Mouse (Mus musculus) right cerebral cortex, adult 18-20 months (tissue): Measurements from ENCODE around the gene Slc6a21.
A peak's percentile ranks its signal among the peaks of the same experiment; 100 is the strongest.

Experiments used
- DNase-seq: peaks from one replicate; pipeline ENCODE4 v3.0.0; 2022; ENCODE audit warnings: mixed read lengths

The Slc6a21 gene

DNA sequence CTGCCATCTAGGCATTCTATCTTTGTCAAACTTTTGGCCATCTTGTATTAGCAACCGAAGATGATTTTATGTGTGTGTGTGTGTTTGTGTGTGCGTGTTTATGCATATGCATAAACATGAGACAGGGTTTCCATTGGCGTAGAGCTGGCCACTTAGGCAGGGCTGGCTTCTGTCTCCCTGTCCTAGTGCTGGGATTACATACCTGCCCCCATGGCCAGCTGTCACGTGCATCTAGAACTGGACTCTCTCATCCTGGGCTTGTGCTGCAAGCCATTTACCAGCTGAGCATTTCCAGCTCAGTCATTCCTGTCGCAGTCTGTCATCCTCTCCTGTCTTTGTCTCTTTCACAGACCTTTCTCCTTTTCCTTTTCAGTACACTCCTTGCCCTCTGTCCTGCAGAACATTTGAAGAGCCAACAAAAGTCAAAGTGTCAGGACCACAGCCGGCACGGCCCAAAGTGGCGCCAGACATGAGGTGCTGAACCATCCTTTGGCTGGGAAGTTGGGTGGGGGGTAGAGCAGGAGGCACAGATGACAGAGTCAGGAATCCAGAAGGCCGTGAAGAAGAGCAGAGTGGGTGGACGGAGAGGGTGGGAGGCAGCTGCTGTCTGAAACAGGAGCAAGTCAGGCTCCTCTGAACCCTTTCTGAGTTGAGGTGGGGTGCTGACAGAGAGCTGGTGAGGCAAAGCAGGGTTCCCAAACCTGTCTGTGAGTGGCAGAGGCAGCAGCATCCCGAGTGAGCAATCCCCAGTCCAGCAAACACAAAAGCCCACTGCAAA is 20.1 kb upstream of the Slc6a21 start:
- DNase-seq: peak; percentile 73

DNA sequence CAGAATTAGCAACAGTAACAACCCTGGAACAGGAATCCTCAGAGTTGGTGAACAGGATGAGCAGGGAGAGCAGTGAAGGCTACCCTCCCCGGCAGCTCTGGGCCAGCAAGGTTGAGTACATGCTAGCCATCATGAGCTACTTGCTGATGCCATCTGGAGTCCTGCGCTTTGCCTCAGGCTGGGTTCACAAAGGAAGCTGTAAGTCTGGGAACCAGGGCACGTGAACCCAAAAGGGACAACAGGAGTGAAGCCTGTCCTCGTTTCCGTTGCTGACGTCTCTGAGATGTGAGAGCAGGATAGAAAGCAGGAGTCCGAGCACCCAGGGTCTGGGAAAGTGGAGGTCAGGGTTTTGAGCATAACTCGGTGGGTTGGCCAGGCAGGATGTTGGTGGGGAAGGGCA is 18.0 kb upstream of the Slc6a21 start:
- DNase-seq: no peak

DNA sequence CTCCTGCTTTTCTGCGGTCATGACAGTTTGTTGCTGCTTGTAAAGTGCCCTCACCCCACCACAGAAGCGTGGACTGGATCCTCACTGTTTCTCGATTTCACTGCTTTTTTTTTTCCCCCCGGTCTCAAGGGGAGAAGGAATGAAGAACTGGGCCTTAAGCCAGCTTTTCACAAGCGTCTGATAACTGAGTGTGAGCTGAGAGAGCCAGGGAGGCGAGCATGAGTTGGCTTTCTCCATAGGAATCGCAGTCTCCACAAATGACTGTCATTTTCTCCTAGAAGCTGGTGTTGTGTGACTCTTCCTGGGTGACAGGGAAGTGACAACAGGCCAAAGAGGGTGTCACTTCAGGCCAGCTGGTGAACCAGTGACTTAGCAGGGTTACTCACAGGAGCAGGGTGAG is 15.0 kb upstream of the Slc6a21 start:
- no peak for DNase-seq

DNA sequence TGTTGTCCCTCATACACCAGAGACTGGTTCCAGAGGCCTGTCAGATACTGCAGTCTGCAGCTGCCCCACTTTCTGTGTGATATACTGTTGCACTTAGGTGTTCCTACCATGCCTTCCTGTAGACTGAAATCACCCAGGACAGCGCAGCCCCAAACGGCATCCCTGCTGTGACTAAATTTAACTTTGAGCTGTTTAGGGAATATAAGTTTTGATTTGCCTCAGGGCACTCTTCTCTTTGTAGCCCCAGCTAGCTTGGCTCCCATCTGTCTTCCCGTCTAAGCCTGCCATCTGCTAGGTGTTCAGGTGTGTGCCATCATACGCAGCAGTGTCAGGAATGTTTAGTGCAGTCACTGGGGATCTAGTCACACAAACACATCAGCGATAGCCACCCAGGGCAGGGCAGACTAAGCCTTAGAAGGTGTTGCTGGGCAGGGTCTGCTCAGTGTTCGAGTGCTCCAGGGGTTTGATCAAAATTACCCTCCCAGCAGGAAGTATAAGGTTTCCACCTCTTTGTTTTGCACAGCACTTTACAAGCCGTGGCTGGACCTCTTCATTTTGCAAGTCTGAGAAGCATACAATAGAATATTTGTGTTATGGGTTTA is 14.2 kb upstream of the Slc6a21 start:
- no peak for DNase-seq

DNA sequence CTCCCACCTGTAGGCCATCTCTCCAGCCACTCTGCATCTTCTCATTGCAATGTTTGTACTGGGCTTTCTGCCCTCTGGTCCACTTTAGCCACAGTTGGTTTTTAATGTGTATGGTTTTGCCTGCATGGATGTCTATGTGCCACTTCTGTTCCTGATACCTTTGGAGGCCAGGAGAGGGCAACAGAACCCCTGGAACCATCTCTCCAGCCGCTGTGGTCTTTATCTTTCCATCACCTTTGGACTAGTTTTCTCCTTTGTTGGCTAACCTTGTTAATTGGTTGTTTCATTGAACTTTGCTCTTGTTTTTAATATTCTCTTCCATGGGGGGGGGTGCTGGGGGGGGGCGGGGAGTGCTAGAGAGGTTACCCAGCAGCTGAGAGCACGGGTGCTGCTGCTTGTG is 13.0 kb upstream of the Slc6a21 start:
- DNase-seq: no peak

DNA sequence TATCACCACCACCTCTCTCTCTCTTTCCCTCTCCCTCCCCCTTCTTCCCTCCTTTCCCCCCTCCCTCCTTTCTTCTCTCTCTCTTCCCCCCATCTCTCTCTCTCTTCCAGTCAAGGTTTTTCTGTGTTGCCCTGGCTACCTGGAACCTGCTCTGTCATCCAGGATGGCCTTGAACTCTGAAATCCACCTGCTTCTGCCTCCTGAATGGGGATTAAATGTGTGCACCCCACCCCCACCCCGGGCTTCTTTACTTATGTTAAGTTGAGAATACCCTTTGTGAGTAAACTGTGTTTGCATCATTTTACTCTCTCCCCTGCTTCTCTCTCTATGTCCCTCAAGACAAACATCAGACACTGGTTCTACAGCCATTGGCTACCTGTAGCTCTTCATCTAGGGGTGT is 11.8 kb upstream of the Slc6a21 start:
- no peak for DNase-seq

DNA sequence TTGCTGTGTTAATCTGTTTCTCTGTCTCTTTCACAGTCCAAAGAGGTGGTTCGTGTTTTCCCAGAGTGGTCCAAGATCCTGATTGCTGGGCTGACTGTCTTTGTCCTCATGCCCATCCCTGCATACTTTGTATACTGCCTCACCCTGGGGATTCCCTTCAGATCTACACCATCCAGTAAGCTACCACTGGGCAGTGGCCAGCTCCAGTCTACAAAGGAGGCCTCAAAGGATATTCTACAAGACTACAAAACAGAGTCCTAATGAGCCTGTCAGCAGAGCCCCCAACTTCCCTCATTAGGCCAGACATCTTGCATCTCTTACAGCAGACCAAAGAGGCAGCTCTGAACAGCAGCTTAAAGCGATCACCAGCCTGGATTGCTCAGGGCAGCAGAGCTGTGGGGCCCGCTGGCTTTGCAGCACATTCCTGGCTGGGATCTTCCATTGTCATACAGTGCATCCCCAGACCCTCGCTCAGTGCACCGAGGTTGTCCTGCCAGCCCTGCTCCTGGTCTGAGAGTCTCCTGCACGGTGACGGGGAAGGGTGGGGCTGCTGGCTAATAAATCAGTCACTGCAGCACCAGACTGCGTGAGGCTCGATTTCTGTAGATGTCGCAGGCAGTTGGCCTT is 4.4 kb upstream of the Slc6a21 start:
- no peak for DNase-seq

DNA sequence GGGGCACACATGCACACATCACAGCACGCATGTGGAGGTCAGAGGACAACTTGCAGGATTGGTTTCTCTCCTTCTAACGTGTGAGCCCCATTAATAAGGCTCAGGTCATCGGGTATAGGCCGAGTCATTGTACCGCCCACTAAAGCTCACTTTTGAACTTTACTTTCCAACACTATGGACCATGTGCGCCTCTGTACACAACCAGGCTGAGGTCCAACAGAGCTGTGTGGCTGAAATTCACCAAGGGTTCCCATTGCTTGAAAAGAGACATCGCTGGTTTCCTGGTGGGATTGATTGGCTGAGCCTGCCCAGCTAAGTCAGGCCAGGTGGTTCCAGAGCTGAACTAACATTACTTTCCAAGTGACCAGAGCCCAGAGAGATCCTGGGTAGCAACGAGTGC is 3.6 kb upstream of the Slc6a21 start:
- DNase-seq: no peak

DNA sequence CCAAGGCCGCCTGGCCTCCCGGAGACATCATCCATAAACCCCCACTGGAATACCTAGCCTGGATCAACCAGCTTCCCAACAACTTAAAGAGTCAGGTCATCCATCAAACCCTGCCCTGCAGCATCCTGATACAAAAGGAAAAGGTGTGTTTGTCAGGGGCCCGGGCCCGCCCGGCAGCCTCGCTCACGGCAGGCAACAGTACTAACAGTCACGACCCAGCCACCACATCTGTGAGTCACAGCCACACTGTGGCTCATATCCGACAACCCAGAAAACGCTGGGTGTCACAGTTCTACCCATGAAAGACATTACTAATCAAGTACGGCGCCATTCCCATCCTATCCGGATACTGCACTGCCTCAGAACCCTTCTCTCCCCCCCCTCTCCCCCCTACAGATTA is 9.2 kb downstream of the Slc6a21 start:
- no peak for DNase-seq

DNA sequence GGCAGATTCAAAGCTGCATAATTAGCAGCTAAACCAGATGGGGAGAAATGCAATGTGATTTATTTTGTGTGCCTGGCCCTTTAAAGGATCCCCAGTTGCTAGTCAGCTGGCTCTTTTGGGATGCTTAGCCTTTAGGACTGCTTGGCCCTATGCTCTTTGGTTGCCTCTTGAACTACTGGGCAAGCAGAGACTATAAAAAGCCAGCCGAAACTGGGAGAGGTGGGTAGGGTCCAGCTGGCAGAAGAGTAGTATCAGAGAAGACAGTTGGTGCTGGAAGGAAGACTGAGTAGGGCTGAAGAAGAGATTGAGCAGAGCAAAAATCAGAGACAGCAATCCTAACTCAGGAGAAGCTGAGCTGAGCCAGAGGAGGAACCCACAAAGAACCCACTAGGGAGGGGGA is 19.3 kb downstream of the Slc6a21 start:
- DNase-seq: no peak

DNA sequence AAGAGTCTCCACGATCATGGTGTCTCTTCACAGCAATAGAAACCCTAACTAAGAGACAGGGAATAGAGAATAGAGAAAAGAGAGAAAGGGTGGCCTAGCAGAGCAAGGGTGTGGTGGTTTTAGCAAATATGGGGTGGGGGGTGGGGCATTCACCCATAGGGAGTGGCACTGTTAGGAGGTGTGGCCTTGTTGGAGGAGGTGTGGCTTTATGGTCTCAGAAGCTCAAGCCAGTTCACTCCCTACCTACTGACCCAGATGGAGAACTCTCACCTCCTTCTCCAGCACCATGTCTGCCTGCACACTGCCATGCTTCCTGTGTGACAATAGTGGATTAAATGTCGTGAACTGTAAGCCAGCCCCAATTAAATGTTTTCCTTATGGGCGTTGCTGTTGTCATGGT is 20.2 kb downstream of the Slc6a21 start:
- no peak for DNase-seq

DNA sequence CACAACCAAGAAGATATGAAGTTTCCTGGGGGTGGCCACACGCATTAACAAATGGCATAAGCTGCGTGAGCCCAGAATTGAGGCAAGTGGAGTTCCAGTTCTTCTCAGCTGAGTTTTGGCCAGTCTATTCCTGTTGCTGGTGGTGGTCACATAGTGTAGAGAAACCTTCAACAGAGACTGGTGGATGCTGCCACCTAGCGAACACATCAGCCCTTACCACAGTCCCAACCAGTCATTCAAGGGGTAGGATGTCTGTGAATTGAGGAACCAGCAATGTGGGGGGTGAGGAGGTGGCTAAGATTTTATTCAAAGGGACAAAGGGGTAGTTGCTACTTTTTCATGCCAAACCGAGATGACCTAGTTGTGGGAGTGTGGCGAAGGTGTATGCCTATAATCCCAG is 22.4 kb downstream of the Slc6a21 start:
- DNase-seq: peak; percentile 73

DNA sequence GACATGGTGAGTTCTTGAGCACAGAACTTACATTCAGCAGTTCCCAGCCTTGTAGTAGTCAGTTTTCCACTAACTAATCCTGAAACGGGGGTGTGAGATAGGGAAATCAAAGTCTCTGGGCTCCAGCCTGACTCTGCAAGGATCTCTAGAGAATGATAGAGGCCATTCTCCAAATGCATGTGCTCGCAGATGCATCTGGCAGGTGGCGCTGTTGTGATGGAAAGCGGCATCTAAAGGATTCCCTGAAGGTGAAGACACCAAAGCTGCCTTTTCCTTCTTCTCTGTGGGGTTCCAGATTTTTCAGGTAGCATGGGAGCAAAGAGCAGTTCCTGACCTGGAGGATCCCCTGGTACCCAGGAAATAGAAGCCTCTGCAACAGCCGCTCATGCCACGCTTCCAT is 23.0 kb downstream of the Slc6a21 start:
- DNase-seq: peak; percentile 79

DNA sequence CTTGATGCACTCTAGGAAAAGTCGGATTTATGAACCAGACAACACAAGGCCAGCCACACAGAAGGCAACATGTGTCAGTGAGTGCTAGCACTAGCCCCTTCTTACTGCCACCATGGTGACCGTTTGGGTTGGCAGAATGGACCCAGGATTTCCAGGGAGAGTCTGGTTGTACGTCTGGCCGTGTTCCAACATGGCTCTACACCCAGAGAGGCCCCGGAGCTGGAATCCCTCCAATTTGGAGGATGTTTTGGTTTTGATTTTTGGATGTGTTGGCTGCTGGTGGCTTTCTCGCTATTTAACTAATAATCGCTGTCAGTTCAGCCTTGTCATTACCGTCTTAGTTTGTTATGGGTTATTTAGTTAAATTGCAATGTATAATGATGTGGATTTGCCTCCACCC is 25.3 kb downstream of the Slc6a21 start:
- DNase-seq: no peak

DNA sequence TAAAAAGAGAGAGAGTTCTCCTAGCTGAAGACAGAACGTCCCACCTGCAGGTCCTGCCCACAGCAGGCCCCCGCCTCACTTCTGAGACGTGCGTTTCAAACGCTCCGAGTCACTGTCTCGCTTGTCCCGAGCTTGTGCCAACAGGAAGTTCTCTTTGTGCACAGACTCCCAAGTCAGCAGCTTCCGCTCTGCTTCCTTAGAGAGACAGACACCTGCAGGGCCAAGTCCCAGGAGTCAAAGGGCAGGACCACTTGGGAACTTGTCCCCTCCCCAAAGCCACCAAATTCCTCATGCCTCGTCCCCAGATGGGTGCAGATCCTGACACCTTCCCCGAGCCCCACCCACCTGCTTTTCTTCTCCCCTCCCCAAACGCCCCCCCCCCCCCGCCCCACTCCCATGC is 27.6 kb downstream of the Slc6a21 start:
- no peak for DNase-seq

DNA sequence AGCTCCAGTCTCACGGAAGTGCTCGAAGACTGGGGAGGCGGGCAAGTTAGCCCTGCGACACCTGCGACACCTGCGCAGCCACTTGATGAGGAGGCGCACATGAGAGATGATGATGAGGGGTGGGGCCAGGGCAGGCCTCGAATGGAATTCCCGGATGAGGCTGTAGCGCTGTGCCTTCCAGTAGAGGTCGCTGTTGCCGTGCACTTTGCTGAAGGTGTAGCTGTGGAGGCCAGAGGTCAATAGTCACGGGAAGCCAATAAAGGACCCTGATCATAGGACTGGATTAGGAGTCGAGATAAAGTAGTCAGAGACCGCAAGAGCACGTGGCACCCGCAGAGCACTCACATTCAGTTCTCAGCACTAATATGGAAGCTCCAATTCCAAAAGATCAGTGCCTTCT is 28.0 kb downstream of the Slc6a21 start:
- peak; percentile 66 for DNase-seq

DNA sequence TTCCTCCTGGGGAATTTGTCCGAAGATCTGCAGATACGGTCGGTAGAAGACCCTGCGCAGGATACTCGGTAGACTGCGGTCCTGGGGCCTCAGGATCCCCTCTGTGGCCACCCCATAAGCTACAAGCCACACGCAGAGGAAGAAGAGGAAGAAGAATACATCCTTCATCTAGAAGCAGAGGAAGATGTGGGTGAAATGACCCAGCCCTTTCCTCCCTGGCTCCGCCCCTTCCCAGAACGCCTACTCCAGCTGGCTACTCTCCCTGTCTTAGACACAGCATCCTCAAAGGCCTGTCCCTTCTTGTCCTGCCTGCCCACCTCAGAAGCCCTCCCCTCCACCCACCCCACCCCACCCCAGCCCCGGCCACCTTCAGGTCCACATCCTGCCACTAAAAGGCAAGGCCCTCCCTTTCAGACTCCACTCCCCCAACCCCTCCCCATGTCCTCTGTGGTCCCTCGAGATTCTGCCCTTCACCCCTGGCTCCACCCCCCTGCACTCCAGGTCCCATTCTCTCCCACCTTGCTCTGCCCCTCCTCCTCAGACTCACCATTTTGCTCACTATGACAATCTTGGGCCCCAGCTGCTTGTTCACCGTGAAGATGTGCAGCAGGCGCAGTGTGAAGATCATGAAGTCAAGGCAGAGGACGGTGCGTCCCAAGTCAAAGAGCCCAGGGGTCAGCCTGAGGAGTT is 31.4 kb downstream of the Slc6a21 start:
- DNase-seq: no peak

DNA sequence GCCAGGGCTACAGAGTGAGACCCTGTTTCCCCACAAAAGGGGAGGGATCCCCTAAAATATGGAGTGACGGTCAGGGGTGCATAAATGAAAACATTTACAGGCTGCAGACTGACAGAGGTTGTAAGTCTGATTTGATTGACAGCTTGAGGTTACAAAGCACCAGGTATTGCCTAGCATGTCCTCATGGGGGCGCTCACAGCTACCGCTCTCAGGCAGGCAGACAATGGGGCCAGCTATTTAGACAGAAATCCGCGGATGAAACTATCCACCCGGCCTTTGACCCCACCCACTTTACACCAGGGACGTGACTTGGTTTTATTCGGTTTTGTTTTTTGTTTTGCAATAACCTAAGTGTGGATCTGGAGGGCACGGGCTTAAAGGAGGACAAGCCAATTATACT is 32.1 kb downstream of the Slc6a21 start:
- DNase-seq: peak; percentile 38

DNA sequence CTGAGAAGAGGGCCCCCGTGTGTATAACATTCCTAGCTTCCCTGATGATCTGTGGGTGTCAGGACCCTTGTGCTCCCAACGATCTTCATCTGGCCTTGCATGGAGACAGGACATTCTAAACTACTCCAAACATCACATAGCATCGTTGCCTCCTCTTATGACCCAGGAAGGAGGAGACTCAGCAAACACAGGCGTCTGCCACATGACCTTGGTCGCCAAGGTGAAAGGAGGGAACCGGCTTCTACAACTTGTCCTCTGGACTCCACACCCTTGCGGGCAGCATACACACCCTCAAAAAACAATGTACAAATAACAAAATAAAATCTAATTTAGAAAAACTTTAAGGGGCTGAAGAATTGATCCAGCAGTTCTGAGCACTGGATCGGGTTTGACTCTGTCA is 34.7 kb downstream of the Slc6a21 start:
- no peak for DNase-seq

DNA sequence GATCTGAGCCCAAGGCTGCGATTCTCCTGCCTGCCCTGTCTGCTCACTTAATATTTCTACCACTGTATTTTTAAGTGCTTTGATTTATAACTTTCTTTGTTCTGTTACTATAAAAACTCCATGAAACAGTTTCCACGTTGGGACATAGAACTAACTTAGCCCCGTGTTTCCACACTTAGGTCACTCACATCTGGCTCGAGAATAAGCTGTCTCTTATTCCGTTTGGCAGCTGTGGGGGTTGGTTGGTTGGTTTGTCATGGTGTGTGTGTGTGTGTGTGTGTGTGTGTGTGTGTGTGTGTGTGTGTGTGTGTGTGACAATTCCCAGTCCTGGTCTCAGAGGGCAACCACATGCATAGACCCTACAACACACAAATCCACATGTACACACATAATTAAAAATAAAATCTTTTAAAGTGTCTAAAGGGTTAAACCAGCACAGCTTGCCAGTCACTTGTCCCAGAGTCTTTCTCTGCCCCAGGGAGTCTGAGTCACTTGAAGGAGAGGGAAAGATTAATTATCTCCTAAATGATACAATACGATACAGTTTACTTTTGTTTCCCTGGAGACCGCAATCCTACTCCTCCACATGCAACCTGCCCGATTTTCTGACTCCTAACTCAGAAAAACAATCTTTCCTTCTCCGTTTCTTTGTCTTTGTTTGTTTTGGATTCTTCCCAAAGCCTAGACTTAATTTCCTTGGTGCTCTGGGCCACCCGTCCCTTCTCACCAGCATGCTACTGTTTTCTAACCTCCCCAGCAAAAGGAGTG is 35.6 kb downstream of the Slc6a21 start:
- DNase-seq: no peak

DNA sequence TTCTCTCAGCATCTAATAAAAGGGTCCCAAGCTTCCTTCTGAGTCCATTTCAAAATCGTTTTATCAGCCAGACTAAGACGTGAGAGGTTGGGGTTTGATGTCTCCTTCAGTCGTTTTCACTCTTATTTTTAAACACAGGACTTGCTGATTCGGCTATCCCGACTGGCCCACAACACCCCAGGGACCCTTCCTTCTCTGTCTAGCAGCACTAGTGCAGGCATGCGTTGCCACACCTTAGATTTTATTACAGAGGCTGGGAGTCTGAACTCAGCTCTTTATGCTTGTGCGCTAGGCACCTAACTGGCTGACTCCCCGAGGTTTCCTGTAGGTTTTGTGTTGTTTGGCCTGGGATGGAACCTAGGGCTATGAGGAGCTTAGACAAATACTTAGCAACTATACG is 36.2 kb downstream of the Slc6a21 start:
- DNase-seq: no peak

DNA sequence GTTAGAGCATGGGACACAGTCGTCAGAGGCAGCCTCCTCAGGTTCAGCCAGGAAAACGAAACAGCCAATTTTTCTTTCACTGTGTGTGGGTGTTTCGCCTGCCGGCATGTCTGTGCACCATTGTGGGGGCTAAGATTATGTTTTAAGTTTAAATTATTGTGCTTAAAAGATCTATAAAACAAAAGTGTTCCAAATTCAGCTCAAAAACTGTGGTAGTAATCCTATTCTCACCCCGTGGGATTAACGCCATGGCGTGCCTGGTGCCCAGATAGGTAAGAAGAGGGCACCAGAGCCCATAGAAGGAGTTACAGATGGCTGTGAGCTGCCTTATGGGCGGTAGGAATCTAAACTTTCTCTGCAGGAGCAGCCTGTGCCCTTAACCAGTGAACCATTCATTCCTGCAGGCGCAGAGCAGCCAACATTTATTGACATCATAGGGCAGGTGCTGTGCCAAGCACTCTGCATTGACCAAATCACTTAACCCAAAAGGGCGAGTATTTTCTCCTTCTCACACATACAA is 37.9 kb downstream of the Slc6a21 start:
- no peak for DNase-seq

DNA sequence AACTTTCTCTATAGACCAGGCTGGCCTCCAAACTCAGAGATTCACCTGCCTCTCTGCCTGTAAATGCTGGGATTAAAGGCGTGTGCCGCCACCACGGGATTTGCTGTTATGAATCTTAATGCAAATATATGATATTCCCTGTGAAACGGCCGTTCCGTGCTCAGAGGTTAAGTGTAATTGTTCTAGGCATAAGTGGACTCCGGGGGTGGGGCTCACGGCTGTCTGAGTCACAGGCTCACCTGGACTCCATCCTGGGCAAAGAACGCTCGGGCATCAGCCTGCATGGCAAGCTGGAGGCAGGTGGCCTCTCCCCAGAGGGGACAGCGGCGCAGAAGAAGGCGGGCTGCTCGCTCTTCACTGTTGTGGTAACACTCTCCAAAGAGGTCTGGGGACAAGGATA is 39.2 kb downstream of the Slc6a21 start:
- no peak for DNase-seq
